Mouse (Mus musculus): ENCODE data around the gene Cyp2f2. TPM values are rescaled to one million over a fixed set of nuclear protein-coding genes. Genes with fewer than 3 reads are reported as not detected.

Gene Cyp2f2
- not detected for total RNA-seq (2021)
- long read RNA-seq, experiment 1: 0 reads
- long read RNA-seq, experiment 2: 0 reads

DNA sequence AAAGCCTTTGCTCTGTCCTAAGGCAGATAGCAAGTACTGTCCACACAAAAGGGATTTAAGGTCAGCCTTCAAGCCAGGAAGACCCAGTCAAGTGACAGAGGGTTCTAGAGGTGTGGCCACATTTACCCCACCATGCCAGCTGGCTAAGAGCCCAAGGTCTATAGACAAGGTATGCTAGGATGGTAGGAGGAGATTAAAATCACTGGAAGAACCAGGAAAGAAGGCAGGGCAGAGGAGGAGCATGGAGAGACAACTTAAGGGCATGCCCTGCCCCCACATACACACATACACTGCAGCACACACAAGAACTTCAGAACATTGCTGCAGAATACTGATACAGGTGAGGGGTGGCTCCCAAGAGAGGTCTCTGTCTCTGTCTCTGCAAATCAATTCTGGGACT lies at the start of gene Cyp2f2:
Cyp2f2 (plus strand) TSS at position 234 of the 400 bp plus-strand sequence.
- Histone ChIP-seq H3K27ac (no peak within 1 kb of the TSS), H3K4me3 (no peak within 1 kb of the TSS)
- intact Hi-C loops (cut with DNase I): loop anchor here (5.0 to 10.0 kb wide), 2 partner anchors 352 to 1355 kb away; no protein-coding TSS in a partner anchor
- no peak for DNase-seq (ENCODE audit: extremely low spot score in 1 of 2, low spot score in 2 of 2)
- TF ChIP-seq CTCF (IDR thresholded peaks at IDR 0.05): no peak

GRCm38 (mm10) chr7:27078641-27079040 lies 41.1 kb upstream of the Cyp2f2 start:
- TF ChIP-seq CTCF (IDR thresholded peaks at IDR 0.05): no peak
- Histone ChIP-seq H3K27ac (no peak overlapping the region), H3K4me3 (no peak overlapping the region)
- DNase-seq (ENCODE audit: extremely low spot score in 1 of 2, low spot score in 2 of 2): no peak
- intact Hi-C loops (cut with DNase I): no loop called here

DNA sequence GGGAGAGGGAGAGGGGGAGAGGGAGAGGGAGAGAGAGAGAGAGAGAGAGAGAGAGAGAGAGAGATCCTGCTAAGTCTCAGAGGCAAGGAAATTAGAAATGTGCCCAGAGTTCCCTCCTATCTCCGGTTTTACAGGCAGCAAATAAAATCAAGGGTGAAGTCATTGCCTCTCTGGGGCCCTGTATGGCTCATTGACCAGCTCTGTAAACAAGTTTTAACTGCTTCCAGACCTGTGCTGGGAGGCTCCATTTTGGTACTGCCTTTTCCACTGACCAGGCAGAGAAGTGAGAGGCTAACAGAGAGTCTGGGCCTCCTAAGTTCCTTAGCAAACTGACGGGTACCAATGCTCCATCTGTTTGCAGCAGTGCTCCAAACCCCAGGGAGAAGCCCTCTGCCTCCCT lies 38.1 kb upstream of the Cyp2f2 start:
- intact Hi-C loops (cut with DNase I): no loop called here
- Histone ChIP-seq H3K27ac (no peak overlapping the region), H3K4me3 (no peak overlapping the region)
- DNase-seq (ENCODE audit: extremely low spot score in 1 of 2, low spot score in 2 of 2): no peak
- TF ChIP-seq CTCF (IDR thresholded peaks at IDR 0.05): no peak

DNA sequence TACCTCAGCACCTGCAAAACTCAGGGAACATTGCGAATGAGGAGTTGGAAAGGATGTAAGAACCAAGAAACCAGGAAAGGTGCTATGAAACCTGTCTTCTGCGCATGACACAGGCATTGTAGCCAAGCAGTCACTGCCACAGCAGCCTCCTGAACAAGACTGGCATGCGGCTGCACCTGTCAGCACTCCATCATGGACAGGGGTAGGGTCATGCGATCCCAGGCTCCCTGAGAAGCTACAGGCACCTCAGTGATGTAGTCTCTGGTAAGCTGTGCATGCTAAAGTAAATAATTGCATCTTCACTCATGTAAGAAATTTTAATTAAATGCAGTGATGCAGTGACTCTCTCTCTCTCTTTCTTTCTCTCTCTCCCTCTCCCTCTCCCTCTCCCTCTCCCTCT lies 28.7 kb upstream of the Cyp2f2 start:
- H3K4me3 ChIP-seq: no peak overlapping the region
- intact Hi-C loops (cut with DNase I): no loop called here
- H3K27ac ChIP-seq: no peak overlapping the region
- DNase-seq (ENCODE audit: extremely low spot score in 1 of 2, low spot score in 2 of 2): no peak
- TF ChIP-seq CTCF (IDR thresholded peaks at IDR 0.05): no peak

DNA sequence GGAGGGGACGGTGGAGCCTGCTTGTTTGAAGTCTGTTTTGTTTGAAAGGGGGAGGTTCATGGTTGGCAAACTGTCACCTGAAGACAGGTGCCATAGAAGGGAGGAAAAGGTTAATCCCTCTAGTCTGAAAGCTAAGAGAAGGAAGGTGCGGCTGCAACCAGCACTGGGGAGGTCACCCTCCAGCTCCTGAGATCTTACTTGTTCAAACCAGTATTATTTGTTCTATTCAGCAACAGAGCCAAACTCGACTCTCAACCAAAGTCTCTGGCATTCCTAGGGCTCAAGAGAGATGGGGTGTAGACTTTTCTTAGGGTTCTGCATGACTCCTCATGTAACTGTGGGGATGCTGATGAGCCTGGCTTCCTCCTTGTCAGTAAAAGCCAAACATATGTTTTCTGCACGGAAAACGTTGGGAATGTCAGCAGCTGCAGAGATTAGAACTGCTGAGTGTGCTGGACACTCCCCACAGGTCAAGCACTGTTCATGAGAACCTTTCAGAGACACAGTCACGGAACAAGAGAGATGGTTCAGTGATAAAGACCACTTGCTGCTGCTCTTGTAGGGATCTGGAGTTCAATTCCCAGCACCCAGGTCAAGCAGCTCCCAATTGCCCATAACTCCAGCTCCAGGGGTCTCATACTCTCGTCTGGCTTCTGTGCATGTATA lies 27.5 kb upstream of the Cyp2f2 start:
- Histone ChIP-seq H3K27ac (no peak overlapping the region), H3K4me3 (no peak overlapping the region)
- no peak for DNase-seq (ENCODE audit: extremely low spot score in 1 of 2, low spot score in 2 of 2)
- intact Hi-C loops (cut with DNase I): no loop called here
- TF ChIP-seq CTCF (IDR thresholded peaks at IDR 0.05): no peak

GRCm38 (mm10) chr7:27092882-27093281 lies 26.8 kb upstream of the Cyp2f2 start:
- no peak for TF ChIP-seq CTCF (IDR thresholded peaks at IDR 0.05)
- intact Hi-C loops (cut with DNase I): no loop called here
- DNase-seq (ENCODE audit: extremely low spot score in 1 of 2, low spot score in 2 of 2): no peak
- Histone ChIP-seq H3K4me3 (no peak overlapping the region), H3K27ac (no peak overlapping the region)

DNA sequence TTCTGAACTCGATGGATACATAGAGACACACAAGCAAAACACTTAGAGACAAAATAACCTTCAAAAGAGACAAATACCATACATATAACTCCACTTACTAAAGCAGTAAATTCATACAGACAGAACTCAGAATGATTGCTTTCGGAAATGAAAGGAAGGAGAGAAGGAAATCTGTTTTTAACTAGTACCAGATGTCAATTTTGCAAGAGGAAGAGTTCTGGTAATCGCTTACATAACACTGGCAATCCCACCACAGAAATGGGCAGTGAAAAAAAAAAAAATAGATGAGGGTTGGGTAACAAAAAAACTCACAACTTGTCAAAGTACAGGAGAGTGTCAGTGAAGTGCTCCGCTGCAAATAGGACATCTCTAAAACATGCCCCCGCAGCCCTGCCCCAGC lies 14.8 kb upstream of the Cyp2f2 start:
- no peak for DNase-seq (ENCODE audit: extremely low spot score in 1 of 2, low spot score in 2 of 2)
- Histone ChIP-seq H3K4me3 (no peak overlapping the region), H3K27ac (no peak overlapping the region)
- TF ChIP-seq CTCF (IDR thresholded peaks at IDR 0.05): no peak
- intact Hi-C loops (cut with DNase I): no loop called here

- no peak for TF ChIP-seq CTCF (IDR thresholded peaks at IDR 0.05)
- H3K4me3 ChIP-seq: no peak overlapping the region
- no peak for DNase-seq (ENCODE audit: extremely low spot score in 1 of 2, low spot score in 2 of 2)
- H3K27ac ChIP-seq: no peak overlapping the region
- intact Hi-C loops (cut with DNase I): no loop called here
These were observed 9.4 kb upstream of the Cyp2f2 start for GRCm38 (mm10) chr7:27110327-27110726.

DNA sequence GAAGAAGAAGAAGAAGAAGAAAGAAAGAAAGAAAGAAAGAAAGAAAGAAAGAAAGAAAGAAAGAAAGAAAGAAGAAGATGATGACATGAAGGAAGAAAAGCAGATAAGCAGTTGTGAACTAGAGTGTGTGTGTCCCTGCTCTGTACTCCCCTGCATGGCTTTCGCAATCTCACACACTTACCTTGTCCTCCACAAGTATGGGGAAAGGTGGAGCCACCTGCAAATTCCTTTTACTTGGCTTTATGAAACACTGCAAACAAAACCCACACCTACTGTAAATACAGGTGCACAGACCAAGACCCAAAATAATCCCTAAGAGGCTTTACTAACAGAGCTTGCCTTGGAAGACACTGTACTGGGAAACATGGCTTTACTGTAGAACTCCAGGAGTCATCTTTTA lies 8.7 kb upstream of the Cyp2f2 start:
- intact Hi-C loops (cut with DNase I): no loop called here
- H3K4me3 ChIP-seq: no peak overlapping the region
- DNase-seq (ENCODE audit: extremely low spot score in 1 of 2, low spot score in 2 of 2): no peak
- no peak overlapping the region for H3K27ac ChIP-seq
- no peak for TF ChIP-seq CTCF (IDR thresholded peaks at IDR 0.05)

DNA sequence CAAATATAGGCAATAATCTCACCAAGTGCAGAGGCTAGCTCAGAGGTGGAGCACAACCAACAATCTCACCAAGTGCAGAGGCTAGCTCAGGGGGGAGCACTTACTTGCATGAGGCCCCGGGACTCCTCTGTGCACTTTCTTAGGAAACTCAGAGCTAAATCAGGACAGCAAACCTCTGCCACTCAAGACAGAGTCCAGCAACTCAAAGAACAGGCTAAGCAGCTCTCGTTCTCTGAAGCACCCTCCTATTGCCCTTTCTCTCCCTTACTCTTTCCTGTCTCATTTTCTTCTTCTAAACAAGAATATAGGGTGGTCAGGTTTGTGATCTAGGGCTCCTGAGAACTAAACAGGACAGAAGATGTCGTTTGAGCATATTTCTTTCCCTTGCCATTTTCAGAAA lies 7.7 kb upstream of the Cyp2f2 start:
- no peak for TF ChIP-seq CTCF (IDR thresholded peaks at IDR 0.05)
- Histone ChIP-seq H3K4me3 (no peak overlapping the region), H3K27ac (no peak overlapping the region)
- DNase-seq (ENCODE audit: extremely low spot score in 1 of 2, low spot score in 2 of 2): no peak
- intact Hi-C loops (cut with DNase I): no loop called here

GRCm38 (mm10) chr7:27118033-27118511 lies 1.6 kb upstream of the Cyp2f2 start:
- intact Hi-C loops (cut with DNase I): no loop called here
- DNase-seq (ENCODE audit: extremely low spot score in 1 of 2, low spot score in 2 of 2): no peak
- no peak for TF ChIP-seq CTCF (IDR thresholded peaks at IDR 0.05)
- Histone ChIP-seq H3K27ac (no peak overlapping the region), H3K4me3 (no peak overlapping the region)

DNA sequence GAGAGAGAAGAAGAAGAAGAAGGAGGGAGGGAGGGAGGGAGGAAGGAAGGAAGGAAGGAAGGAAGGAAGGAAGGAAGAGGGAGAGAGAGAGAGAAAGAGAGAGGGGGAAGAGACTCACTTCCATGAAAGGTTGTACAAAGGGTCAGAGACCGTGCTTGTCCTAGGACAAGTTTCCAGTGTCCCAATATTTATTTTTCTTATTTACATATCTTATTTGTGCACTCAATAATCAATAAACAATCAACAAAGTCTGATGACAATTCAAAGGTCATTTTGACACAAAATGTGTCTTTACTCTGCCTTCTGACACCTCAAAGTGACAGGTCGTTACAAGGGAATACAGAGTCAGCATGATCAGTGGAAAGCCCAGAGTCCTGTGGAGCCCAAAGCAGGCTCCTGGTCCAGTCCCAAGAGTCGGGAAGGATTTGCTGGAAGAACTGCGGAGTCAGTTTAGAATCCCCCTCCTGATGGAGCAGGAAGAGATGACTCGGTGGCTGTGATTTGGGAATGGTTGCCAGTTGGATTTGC lies 4.7 kb downstream of the Cyp2f2 start:
- H3K27ac ChIP-seq: no peak overlapping the region
- no peak for TF ChIP-seq CTCF (IDR thresholded peaks at IDR 0.05)
- no peak overlapping the region for H3K4me3 ChIP-seq
- intact Hi-C loops (cut with DNase I): loop anchor here (5.0 to 10.0 kb wide), 2 partner anchors 357 to 1360 kb away; no protein-coding TSS in a partner anchor
- DNase-seq (ENCODE audit: extremely low spot score in 1 of 2, low spot score in 2 of 2): no peak

- no peak for TF ChIP-seq CTCF (IDR thresholded peaks at IDR 0.05)
- Histone ChIP-seq H3K4me3 (no peak overlapping the region), H3K27ac (no peak overlapping the region)
- intact Hi-C loops (cut with DNase I): loop anchor here (5.0 to 10.0 kb wide), 2 partner anchors 358 to 1360 kb away; no protein-coding TSS in a partner anchor
- no peak for DNase-seq (ENCODE audit: extremely low spot score in 1 of 2, low spot score in 2 of 2)
These were observed 5.3 kb downstream of the Cyp2f2 start for GRCm38 (mm10) chr7:27124969-27125368.

All from left cerebral cortex, adult 2 months (tissue).